Mouse (Mus musculus): ENCODE data around the gene Ppp1r3a.
"Not testable (repeated sequence)": the region's sequence is repeated elsewhere in the genome, so short reads cannot be mapped to it uniquely, and the experiment has no call there.

Gene Ppp1r3a

GRCm38 (mm10) chr6:14754901-14755591, at the start of gene Ppp1r3a:
Gene Ppp1r3a (minus strand): TSS chr6:14755274.
- no peak for DNase-seq (ENCODE audit: low spot score in 2 of 2)

DNA sequence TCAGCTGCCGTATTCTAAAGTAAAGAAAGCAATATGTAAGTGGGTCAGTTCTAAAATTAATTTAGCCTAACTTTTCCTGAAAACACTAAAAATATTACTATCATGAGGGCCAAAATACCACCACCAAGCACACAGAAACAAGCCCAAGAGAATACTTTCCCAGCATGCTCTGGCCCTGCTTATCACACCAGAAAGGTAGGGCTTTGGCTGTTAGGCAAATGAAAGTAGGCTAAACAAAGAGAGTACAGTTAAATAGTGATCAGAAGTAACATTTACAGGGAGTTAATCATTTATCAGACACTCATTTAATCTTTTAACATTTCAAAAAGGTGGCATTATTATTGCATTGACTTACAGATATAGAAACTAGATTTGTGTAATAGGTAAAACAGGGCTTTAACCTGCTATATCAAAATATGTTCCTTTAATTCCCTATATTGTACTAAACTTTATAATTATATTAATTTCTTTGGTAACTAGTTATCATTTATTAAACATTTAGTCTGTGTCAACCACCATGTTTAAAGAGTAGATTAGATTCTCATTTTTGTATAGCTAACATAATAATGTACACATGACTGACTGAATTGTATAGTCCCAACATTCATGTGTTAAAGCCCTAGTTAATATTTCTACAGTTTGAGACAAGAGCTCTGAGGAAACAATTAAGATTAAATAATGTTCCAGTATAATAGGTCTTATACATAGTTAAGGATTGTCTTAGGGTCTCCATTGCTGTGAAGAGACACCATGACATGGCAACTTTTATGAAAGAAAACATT, 32.3 kb upstream of the Ppp1r3a start:
- no peak for DNase-seq (ENCODE audit: low spot score in 2 of 2)

GRCm38 (mm10) chr6:14777920-14778319, 22.8 kb upstream of the Ppp1r3a start:
- no peak for DNase-seq (ENCODE audit: low spot score in 2 of 2)

- DNase-seq (ENCODE audit: low spot score in 2 of 2): no peak
Measured at GRCm38 (mm10) chr6:14771717-14772116, 16.6 kb upstream of the Ppp1r3a start.

DNA sequence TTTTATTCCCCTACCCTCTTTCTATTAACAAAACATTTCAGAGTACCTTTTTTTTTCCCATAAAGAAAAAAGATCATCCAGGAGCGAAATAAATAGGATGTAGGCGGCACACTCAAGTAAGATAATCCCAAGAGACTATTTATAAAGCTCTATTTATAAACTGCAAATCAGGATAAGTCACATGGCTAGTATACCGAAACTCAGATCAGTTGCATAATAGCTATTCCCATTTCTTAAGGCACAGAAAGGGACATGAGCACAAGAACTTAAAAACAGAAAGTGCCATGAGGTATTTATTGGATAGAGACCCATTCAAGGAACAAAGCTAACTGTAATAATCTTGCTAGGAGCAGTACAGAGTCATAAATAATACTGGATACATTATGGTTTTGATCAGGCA, 2.4 kb upstream of the Ppp1r3a start:
- no peak for DNase-seq (ENCODE audit: low spot score in 2 of 2)

- DNase-seq (ENCODE audit: low spot score in 2 of 2): no peak
Measured at GRCm38 (mm10) chr6:14753512-14753911, 1.6 kb downstream of the Ppp1r3a start.

DNA sequence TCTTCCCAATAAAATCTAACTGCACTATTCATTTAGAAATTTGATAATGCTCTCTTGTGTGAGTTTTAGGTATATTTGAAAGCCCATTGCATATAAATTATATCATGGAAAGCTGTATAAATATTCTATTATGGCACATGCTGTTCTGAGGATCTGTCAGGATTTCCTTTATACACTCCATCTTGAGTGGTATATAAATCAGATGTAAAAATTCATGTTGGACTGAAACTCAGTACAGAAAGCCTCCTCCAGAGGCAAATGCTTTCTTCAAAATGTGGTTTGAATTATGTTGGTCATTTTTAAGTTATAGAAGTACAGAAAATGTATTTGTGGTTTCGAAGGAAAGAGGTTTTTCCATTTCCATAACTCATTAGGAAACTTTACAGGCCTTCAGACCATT, 2.9 kb downstream of the Ppp1r3a start:
- DNase-seq (ENCODE audit: low spot score in 2 of 2): no peak

- no peak for DNase-seq (ENCODE audit: low spot score in 2 of 2)
Measured at GRCm38 (mm10) chr6:14747000-14747399, 8.1 kb downstream of the Ppp1r3a start.

GRCm38 (mm10) chr6:14736017-14736416, 19.1 kb downstream of the Ppp1r3a start:
- no peak for DNase-seq (ENCODE audit: low spot score in 2 of 2)

- DNase-seq (ENCODE audit: low spot score in 2 of 2): no peak
Measured at GRCm38 (mm10) chr6:14731011-14731410, 24.1 kb downstream of the Ppp1r3a start.

GRCm38 (mm10) chr6:14720772-14721414, 34.2 kb downstream of the Ppp1r3a start:
- DNase-seq (ENCODE audit: low spot score in 2 of 2): no peak

DNA sequence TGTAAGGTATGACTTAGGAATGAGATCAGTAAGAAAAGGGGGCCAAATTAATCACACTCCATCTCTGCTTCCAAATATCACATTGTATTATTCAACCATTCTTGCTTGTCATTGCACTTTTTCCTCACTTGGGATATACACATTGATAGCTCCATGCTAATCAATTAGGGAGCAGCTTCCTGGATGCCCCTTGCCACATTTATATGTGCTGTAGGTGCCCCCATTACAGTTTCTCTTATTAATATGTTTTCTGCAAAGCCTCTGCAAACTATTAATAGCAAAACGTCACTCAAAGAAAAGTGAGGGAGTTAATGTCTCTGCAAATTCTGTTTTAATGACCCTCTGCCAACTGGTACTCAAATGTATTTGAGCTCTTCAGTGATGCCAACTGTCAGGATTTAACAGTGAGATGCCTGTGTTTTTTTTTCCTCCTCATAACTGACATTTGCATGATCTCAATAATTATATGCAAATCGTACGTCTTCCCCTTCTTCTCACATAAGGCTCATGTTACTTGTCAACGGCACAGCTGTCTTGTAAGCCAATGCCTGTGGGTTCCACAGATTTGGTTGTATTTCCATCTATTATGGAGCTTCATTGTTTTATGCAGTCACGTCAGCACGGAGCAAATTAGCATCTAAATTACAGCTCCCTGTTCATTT, 34.8 kb downstream of the Ppp1r3a start:
- DNase-seq (ENCODE audit: low spot score in 2 of 2): no peak

DNA sequence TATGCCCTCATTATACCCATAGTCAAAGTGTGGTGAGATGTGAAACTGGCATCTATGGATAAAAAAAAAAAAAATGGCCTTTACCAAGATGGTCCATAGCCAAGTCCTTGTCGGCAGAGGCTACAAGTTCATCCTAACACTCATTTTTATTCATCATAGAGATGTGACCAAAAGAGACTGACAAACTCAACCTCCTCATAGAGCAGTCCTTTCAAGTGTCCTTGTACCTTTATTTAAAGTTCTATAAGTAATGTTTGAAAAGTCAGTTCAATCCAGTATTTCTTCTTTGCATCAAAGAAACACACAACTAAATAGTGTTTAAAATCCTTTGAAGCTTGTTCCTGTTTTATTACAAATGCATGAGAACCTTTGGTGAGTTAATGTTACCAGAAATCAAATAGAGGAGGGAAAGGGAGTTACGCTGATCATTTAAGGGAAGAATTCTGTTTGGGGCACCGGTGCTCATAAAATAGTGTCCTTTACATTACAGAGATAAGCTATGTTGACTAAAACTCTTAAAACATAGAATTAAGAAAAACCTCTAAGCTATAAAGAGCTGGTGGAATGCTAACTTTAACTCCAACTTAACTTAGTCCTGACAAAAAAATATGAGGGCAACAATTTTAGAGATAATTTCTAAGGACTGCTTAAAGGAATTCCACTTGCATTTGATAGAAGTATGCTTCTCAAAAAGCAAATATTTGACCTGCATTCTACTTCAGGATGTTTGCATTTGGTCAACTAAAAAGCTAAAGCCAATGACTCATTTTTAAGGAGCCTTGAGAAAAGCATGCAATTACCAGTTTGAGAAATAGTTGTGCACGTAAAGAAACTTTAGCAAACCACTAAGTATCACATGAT, 39.7 kb downstream of the Ppp1r3a start:
- DNase-seq (ENCODE audit: low spot score in 2 of 2): no peak

- DNase-seq (ENCODE audit: low spot score in 2 of 2): no peak
Measured at GRCm38 (mm10) chr6:14712146-14712545, 42.9 kb downstream of the Ppp1r3a start.

DNA sequence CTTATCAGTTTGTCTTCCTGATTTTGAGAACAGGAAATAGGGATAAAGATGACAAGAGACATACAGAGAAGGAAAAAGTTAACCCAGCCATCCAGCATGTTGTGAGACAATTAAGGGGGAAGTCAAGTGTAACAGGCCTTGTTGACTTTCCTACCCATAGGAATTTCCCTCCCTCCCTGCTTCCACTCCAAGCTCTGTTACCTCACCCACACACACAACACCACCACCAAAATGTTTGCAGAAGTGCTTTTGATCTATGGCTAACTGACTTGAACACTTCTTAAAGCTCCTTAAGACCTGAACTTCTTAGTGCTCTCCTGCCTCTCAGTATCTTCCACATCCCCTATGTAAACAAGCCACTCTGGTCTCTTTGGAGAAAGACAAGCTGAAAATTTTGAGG, 55.0 kb downstream of the Ppp1r3a start:
- DNase-seq (ENCODE audit: low spot score in 2 of 2): no peak

DNA sequence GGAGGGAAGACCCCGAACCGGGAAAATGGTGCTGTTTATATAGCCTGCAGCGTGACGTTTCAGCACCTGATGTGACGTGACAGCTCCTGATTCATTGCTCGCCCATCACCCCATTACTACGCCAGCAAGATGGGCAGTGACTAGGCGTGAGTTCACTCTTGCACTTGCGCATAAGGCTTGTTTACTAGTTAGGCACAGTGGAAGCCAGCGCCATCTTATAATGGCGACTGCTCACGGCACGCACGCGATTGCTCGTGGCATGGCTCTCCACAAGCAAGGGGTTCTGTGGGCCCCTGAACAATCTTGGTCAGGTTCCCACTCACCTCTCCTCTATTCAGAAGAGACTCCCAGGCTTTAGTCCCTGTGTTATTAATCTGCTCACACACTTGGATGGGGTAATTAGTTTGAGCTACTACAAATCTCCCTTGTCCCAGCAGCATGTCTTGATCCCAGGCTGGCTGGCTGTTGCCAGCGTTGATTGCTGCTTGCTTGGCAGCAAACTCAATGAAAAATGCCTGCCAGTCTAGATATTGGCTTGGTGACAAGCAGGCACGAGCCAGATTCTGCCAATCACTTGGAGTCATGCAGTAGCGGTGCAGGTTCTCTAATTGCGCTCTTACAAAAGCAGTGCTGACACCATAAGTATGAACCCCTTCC, 75.7 kb downstream of the Ppp1r3a start:
- DNase-seq (ENCODE audit: low spot score in 2 of 2): not testable (repeated sequence)

DNA sequence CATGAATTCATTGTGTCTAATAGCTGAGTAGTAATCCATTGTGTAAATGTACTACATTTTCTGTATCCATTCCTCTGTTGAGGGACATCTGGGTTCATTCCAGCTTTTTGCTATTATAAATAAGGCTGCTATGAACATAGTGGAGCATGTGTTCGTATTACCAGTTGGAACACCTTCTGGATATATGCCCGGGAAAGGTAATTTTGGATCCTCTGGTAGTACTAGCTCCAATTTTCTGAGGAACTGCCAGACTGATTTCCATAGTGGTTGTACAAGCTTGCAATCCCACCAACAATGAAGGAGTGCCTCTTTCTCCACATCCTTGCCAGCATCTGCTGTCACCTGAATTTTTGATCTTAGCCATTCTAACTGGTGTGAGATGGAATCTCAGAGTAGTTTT, 86.1 kb downstream of the Ppp1r3a start:
- DNase-seq (ENCODE audit: low spot score in 2 of 2): not testable (repeated sequence)

DNA sequence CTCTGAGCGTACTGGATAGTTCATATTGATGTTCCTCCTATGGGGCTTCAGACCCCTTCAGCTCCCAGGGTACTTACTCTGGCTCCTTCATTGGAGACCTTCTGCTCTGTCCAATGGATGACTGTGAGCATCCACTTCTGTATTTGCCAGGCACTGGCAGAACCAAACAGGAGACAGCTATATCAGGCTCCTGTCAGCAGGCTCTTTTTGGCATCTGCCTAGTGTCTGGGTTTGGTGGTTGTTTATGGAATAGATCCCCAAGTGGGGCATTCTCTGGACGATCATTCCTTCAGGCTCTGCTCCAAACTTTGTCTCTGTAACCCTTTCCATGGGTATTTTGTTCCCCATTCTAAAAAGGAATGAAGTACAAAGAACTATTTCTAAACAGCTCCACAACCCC, 87.4 kb downstream of the Ppp1r3a start:
- DNase-seq (ENCODE audit: low spot score in 2 of 2): not testable (repeated sequence)
